Mouse (Mus musculus): ENCODE measurements around the gene Cnn3. TPM values are rescaled to one million over a fixed set of nuclear protein-coding genes. Genes with fewer than 3 reads are reported as not detected.

Cnn3 gene
- total and polyA plus RNA-seq, 2 experiments from 2014 or later, result 180 to 317 TPM

GRCm38 (mm10) chr3:121481564-121481963 lies 55.3 kb downstream of the Cnn3 start:
- Histone ChIP-seq H3K9ac (replicated peaks; ENCODE audit: low read length) (no peak overlapping the region), H3K9me3 (ENCODE audit: low read length) (no peaks in the 10 kb centered on the region), H3K36me3 (ENCODE audit: insufficient read depth, low read length) (no peaks in the 10 kb centered on the region), H3K4me3 (ENCODE audit: low read length) (no peak overlapping the region), H3K27ac (no peak overlapping the region), H3K4me2 (ENCODE audit: low read depth, low read length) (no peak overlapping the region), H3K4me1 (ENCODE audit: insufficient read depth, low read length) (no peaks in the 10 kb centered on the region), H3K27me3 (ENCODE audit: insufficient read depth, low read length) (no peaks in the 10 kb centered on the region)
- ATAC-seq, result no peak
- TF ChIP-seq CTCF (IDR thresholded peaks at IDR 0.05; ENCODE audit: low read depth), result no peak
- no peak for DNase-seq (ENCODE audit: low spot score)
- WGBS, result 50% methylated on average over 6 of the region's 6 CpGs

- H3K9ac ChIP-seq (replicated peaks; ENCODE audit: low read length), result peak overlapping the region; percentile 35; the same call in 1 of the 2 replicates
- H3K4me2 ChIP-seq (ENCODE audit: low read depth, low read length), result 0 out of 2 replicates have a peak overlapping the region, but pooled peaks have one; percentile 10
- H3K4me1 ChIP-seq (ENCODE audit: insufficient read depth, low read length), result no peaks in the 10 kb centered on the region
- no peaks in the 10 kb centered on the region for H3K27me3 ChIP-seq (ENCODE audit: insufficient read depth, low read length)
- no peaks in the 10 kb centered on the region for H3K36me3 ChIP-seq (ENCODE audit: insufficient read depth, low read length)
- WGBS, result 41% methylated on average over 25 of the region's 25 CpGs
- no peak for TF ChIP-seq CTCF (IDR thresholded peaks at IDR 0.05; ENCODE audit: low read depth)
- H3K9me3 ChIP-seq (ENCODE audit: low read length), result no peaks in the 10 kb centered on the region
- DNase-seq (ENCODE audit: low spot score), result peak; percentile 31
- H3K4me3 ChIP-seq (ENCODE audit: low read length), result no peak overlapping the region
- peak; percentile 36 for ATAC-seq
- H3K27ac ChIP-seq, result no peak overlapping the region
Observed at GRCm38 (mm10) chr3:121483266-121484161, 57.2 kb downstream of the Cnn3 start.

GRCm38 (mm10) chr3:121485201-121485600 lies 58.9 kb downstream of the Cnn3 start:
- TF ChIP-seq CTCF (IDR thresholded peaks at IDR 0.05; ENCODE audit: low read depth), result no peak
- ATAC-seq, result no peak
- 70% methylated on average over 2 of the region's 2 CpGs for WGBS
- no peak overlapping the region for H3K27ac ChIP-seq
- H3K4me2 ChIP-seq (ENCODE audit: low read depth, low read length), result no peak overlapping the region
- no peaks in the 10 kb centered on the region for H3K36me3 ChIP-seq (ENCODE audit: insufficient read depth, low read length)
- H3K9me3 ChIP-seq (ENCODE audit: low read length), result no peaks in the 10 kb centered on the region
- no peak for DNase-seq (ENCODE audit: low spot score)
- H3K4me1 ChIP-seq (ENCODE audit: insufficient read depth, low read length), result 0 out of 2 replicates have a peak, but pooled peaks cover 10% of the 10 kb centered on the region
- H3K27me3 ChIP-seq (ENCODE audit: insufficient read depth, low read length), result no peaks in the 10 kb centered on the region
- no peak overlapping the region for H3K4me3 ChIP-seq (ENCODE audit: low read length)
- no peak overlapping the region for H3K9ac ChIP-seq (replicated peaks; ENCODE audit: low read length)

- Histone ChIP-seq H3K9ac (replicated peaks; ENCODE audit: low read length) (0 out of 2 replicates have a peak overlapping the region, but pooled peaks have one; percentile 6), H3K4me3 (ENCODE audit: low read length) (no peak overlapping the region), H3K4me2 (ENCODE audit: low read depth, low read length) (peak overlapping the region; percentile 18; the same call in 1 of the 2 replicates), H3K27ac (peak overlapping the region; percentile 70), H3K36me3 (ENCODE audit: insufficient read depth, low read length) (no peaks in the 10 kb centered on the region), H3K27me3 (ENCODE audit: insufficient read depth, low read length) (no peaks in the 10 kb centered on the region), H3K9me3 (ENCODE audit: low read length) (no peaks in the 10 kb centered on the region), H3K4me1 (ENCODE audit: insufficient read depth, low read length) (0 out of 2 replicates have a peak, but pooled peaks cover 10% of the 10 kb centered on the region)
- WGBS, result 25% methylated on average over 12 of the region's 12 CpGs
- DNase-seq (ENCODE audit: low spot score) (peak; percentile 79), ATAC-seq (peak; percentile 82)
- no peak for TF ChIP-seq CTCF (IDR thresholded peaks at IDR 0.05; ENCODE audit: low read depth)
Observed at GRCm38 (mm10) chr3:121489462-121490118, 63.3 kb downstream of the Cnn3 start.

GRCm38 (mm10) chr3:121490941-121491340 lies 64.6 kb downstream of the Cnn3 start:
- H3K27me3 ChIP-seq (ENCODE audit: insufficient read depth, low read length), result no peaks in the 10 kb centered on the region
- H3K4me3 ChIP-seq (ENCODE audit: low read length), result no peak overlapping the region
- no peak for ATAC-seq
- TF ChIP-seq CTCF (IDR thresholded peaks at IDR 0.05; ENCODE audit: low read depth), result no peak
- H3K9me3 ChIP-seq (ENCODE audit: low read length), result no peaks in the 10 kb centered on the region
- H3K9ac ChIP-seq (replicated peaks; ENCODE audit: low read length), result no peak overlapping the region
- no peak overlapping the region for H3K27ac ChIP-seq
- WGBS, result 42% methylated on average over 5 of the region's 5 CpGs
- no peak for DNase-seq (ENCODE audit: low spot score)
- 0 out of 2 replicates have a peak, but pooled peaks cover 10% of the 10 kb centered on the region for H3K4me1 ChIP-seq (ENCODE audit: insufficient read depth, low read length)
- no peaks in the 10 kb centered on the region for H3K36me3 ChIP-seq (ENCODE audit: insufficient read depth, low read length)
- H3K4me2 ChIP-seq (ENCODE audit: low read depth, low read length), result no peak overlapping the region

- DNase-seq (ENCODE audit: low spot score), result no peak
- no peak for ATAC-seq
- Histone ChIP-seq H3K4me2 (ENCODE audit: low read depth, low read length) (no peak overlapping the region), H3K36me3 (ENCODE audit: insufficient read depth, low read length) (no peaks in the 10 kb centered on the region), H3K4me3 (ENCODE audit: low read length) (no peak overlapping the region), H3K4me1 (ENCODE audit: insufficient read depth, low read length) (0 out of 2 replicates have a peak, but pooled peaks cover 10% of the 10 kb centered on the region), H3K9ac (replicated peaks; ENCODE audit: low read length) (no peak overlapping the region), H3K27ac (no peak overlapping the region), H3K9me3 (ENCODE audit: low read length) (no peaks in the 10 kb centered on the region), H3K27me3 (ENCODE audit: insufficient read depth, low read length) (no peaks in the 10 kb centered on the region)
- WGBS, result 60% methylated on average over 5 of the region's 5 CpGs
- no peak for TF ChIP-seq CTCF (IDR thresholded peaks at IDR 0.05; ENCODE audit: low read depth)
Observed at GRCm38 (mm10) chr3:121492026-121492425, 65.7 kb downstream of the Cnn3 start.

Measured in hindbrain, postnatal 0 days (tissue).